Mouse (Mus musculus) kidney, postnatal 25 days (tissue): ENCODE measurements around the gene Cpne7.
"Not testable (repeated sequence)": the region's sequence is repeated elsewhere in the genome, so short reads cannot be mapped to it uniquely, and the experiment has no call there.

Experiments
- DNase-seq, 2 experiments: peaks; one replicate each; pipeline ENCODE4 v3.0.0; 2021; ENCODE audit warnings: mixed read lengths in 2 of 2

Gene Cpne7

GRCm38 (mm10) chr8:123117127-123117731 is at the start of gene Cpne7:
Gene Cpne7, plus strand, starts transcription at chr8:123117374.
- peak in 1 of 2 experiments; percentile 45 for DNase-seq

DNA sequence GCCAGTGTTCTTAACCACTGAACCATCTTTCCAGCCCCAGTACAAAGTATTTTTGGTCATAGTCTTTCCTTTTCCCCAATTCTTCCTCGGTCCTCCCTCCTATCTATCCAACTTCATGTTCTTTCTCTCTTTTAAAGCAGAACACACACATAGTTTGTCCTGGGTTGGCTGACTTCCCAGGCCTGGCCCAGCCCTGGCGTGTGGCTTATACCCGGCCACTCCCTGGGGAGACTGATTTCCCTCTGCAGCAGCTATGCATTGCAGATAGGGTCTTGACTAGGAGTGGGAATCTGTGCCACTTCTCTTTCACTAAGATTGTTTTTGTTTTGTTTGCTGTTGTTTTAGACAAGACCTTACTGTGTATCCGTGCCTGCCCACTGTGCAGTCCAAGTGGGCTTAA is 46.0 kb upstream of the Cpne7 start:
- DNase-seq: no peak

- no peak for DNase-seq
Measured at GRCm38 (mm10) chr8:123077213-123077612, 40.0 kb upstream of the Cpne7 start.

DNA sequence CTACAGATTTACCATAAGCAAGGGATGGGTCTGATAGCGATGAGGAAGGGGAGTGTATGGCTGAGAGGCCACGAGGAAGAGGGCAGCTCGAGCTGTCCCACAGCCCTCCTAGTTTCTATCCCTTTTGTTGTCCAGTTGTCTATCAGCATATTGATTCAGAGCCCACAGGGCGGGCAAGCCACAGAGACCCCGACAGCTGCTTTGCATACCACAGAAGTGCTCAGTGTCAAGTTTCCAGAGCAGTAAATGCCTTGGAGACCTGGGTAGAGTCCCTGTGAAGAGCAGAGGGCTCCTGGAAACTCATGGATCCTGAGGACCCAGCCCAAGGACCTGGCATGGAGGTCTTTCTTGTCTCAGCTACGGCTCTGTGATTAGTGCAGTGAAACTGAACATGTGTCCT is 34.2 kb upstream of the Cpne7 start:
- no peak for DNase-seq

DNA sequence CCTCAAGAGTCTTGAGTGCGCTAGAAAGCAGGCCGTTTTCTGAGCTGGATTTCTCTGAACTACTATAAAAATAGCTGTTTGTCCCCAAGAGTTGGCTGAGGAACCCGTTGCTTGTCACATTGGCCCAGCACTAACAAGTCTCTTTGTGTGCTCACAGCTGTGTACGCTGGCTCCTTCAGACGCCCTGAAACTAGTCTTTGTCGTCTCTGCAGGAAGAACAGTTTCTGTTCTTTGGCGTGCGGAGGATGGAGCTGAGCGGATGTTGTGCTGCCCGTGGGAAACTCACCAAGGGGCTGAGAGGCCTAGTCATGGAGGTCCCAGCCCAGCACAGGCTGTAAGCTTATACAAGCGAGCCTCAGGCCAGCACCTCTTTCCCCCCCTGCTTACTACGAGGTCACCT is 33.6 kb upstream of the Cpne7 start:
- DNase-seq: no peak

- peak in 1 of 2 experiments; percentile 67 for DNase-seq
Measured at GRCm38 (mm10) chr8:123087289-123087688, 29.9 kb upstream of the Cpne7 start.

GRCm38 (mm10) chr8:123097216-123097615 is 20.0 kb upstream of the Cpne7 start:
- no peak for DNase-seq

DNA sequence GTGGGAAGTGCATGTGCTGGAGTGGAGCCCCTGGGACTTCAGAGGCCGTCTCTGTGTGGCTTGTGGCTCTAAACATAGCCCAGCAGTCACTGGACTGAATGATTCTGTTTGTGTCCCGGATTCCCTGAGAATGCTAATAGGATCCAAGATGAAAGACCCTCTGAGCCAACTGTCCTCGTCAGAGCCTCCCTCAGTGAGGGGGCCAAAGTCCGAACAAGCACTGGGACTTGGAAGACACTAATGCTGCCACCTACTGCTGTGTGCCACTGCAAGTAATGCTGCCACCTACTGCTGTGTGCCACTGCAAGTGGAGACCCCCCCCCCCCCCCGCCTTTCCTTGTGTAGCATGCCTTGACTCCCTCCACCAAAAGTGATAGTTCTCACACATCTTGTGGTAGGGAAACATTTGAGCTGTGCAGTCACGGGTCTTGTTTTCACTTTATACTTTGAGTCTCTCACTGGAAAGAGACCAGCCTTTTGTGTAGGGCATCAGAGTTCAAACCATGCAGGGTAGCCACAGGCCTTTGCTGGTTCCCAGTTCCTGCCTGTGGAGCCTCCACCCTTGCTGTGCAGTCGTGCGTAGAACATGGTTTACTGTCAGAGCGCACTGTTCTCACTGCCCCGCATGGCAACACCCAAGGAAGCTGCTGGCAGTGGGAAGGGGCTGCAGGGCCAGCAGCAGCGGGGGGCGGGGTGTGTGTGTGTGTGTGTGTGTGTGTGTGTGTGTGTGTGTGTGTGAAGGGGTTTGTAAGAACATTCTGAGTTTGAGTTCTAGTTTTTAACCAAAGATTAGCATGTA is 19.2 kb upstream of the Cpne7 start:
- DNase-seq: peak; percentile 57 to 79

- DNase-seq: peak in 1 of 2 experiments; percentile 43
Measured at GRCm38 (mm10) chr8:123100288-123100687, 16.9 kb upstream of the Cpne7 start.

- DNase-seq: no peak
Measured at GRCm38 (mm10) chr8:123101244-123101643, 15.9 kb upstream of the Cpne7 start.

DNA sequence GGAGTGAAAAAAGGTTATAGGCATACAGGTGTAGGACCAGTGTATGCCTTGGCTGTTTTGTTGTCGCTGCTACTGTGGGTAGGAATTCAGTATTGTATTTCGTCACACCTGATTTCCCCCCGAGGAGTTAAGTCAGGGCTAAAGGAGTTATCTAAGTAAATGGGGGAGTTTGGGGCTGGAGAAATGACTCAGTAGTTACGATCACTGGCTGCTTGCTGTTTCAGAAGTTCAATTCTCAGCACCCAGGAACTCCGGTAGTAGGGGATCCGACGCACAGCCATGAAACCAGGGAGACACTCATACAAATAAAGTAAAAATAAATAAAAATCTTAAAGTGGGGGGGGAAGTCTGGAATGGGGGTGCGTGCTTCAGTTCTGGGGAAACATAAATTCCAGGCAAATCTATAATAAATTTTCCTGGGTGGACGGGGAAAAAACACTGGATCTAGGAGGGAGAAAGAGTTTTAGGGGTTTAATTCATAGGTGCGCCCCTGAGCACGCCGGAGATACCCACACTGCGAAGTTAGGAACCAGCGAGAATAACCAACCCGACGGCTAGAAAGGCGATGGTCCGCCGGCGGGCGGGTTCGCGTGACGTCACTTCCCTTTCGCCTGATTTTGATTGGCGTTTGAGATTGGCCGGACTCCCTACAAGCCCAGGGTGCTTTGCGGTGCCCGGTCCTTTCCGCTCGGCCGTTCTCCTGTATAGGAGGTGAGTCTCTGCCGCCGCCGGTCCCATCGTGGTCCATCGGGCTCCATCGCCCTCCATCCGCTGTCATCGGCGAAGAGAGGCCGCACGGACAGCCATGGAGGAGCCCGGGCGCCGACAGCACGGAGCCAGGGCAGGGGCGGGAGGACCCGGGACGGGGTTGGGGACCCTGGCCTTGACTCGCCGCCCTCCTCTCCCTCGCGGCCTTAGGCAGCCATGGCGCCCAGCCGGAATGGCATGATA is 15.2 kb upstream of the Cpne7 start, which contains the start of gene Rpl13:
TSS of gene Rpl13 (plus strand) at position 616 of the 951 bp plus-strand sequence.
- peak; percentile 98 for DNase-seq

- DNase-seq: not testable (repeated sequence)
Measured at GRCm38 (mm10) chr8:123102855-123103254, 14.3 kb upstream of the Cpne7 start.

GRCm38 (mm10) chr8:123103285-123103684 is 13.9 kb upstream of the Cpne7 start:
- no peak for DNase-seq

DNA sequence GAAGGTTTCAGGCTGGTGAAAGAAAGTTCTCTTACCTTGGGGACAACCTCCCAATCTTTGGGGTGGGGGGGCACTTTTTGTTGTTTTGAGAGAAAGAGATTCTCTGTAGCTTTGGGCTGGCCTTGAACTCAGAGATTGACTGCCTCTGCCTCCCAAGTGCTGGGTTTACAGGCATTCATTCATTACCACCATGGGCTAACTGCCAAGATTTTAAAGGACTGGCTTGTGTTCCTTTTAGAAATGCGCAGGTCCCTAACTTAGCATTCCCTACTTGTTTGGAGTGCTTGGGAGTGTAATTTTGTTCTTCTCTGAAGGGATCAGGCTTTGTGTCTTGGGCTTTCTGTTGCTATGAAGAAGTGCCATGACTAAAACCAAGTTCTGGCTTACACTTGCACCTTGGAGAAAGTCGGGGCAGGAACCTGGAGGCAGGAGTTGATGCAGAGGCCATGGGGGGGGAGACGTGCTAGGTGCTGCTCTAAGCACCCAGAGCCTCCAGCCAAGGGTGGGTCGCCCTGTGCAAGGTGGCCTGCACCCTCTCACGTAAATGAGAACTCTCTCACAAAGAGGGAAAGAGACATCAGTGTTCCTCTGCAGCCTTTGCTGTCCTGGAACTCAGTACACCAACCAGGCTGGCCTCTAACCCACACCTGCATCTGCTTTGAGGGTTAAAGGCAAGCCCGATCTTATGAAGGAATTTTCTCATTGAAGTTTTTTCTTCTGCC is 13.0 kb upstream of the Cpne7 start:
- DNase-seq: no peak

- peak in 1 of 2 experiments; percentile 41 for DNase-seq
Measured at GRCm38 (mm10) chr8:123105553-123106326, 11.4 kb upstream of the Cpne7 start.

- peak in 1 of 2 experiments; percentile 33 for DNase-seq
Measured at GRCm38 (mm10) chr8:123106531-123106930, 10.6 kb upstream of the Cpne7 start.

DNA sequence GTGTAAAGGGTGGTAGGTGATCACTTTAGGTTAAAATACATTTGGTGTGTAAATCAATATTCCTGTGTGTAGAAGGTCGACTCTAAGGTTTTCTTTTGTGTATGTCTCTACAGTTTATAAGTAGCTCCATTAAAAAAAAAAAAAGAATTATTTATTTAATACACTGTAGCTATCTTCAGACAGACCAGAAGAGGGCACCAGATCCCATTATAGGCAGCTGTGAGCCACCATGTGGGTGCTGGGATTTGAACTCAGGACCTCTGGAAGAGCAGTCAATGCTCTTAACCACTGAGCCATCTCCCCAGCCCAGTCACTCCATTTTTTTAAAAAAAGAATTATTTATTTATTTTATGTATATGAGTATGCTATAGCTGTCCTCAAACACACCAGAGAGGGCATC is 9.2 kb upstream of the Cpne7 start:
- DNase-seq: no peak

- peak in 1 of 2 experiments; percentile 25 for DNase-seq
Measured at GRCm38 (mm10) chr8:123108953-123109352, 8.2 kb upstream of the Cpne7 start.

DNA sequence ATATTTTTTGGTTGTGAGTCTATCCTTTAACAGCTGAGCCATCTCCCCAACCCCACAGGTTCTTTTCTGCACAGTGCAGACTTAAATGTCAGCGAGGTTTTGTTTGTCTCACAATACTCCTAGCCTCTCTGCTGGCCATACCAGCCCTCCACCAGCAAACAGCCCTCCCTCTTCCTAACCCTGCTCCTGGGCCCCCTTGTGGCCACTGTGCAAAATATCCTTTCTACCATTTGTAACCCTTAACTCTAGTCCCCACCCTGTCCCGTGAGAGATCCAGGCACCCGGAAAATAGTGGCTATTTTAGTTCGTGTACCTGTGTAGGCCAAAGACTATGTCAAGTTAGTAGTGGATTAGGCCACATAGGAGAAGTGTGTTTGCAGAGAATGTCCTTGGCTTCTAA is 6.5 kb upstream of the Cpne7 start:
- peak; percentile 44 to 61 for DNase-seq

GRCm38 (mm10) chr8:123112892-123113291 is 4.3 kb upstream of the Cpne7 start:
- DNase-seq: peak in 1 of 2 experiments; percentile 44

DNA sequence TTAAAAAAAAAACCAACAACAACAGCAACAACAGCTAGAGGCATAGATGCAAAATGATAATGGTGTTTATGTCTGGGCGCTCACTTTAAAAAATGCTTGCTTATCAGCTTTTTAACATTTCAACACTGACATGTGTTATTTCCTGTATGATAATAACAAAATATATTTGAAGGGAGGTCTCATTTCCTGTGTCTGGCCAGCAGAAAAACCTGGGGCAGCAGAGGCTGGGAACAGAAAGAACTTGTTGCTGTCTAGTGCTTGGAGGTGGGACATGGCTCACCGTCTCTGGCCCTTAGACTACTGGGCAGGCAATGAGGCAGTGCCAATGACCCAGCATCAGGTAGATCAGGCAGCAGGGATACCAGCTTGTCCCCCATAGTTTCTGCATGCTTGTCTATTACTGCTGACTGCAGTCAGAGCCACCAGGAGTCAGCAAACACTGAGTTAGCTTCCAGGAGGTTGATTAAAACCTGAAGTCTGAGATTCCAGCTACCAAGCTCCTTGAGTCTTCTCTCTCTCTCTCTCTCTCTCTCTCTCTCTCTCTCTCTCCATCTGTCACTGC is 3.2 kb upstream of the Cpne7 start:
- DNase-seq: peak in 1 of 2 experiments; percentile 50
